In genomic region chr2:76254833-76255232, GRCm38 (mm10) we compare ENCODE assay signal across 9 mouse cellular contexts.
DNase-seq lines count a peak whose midpoint lies in the region; ATAC-seq and TF ChIP-seq lines count a peak whose summit lies in the region.
"Had no signal": no experiment of that assay in that cellular context is flagged by ENCODE, and none has a peak within 500 bp of the region (broad histone marks: within the 10 kb centered on the region; RNA-seq: fewer than 3 reads in every experiment).

No protein-coding gene starts in this region.

- no peaks in the 10 kb centered on the region for H3K9me3 ChIP-seq in hindbrain, embryonic 11.5 days (ENCODE audit: control insufficient read depth, low read length)
- H3K9me3 ChIP-seq in hindbrain, embryonic 13.5 days, result no peaks in the 10 kb centered on the region
- H3K9me3 ChIP-seq in stomach, postnatal 0 days (ENCODE audit: control insufficient read depth, low read length), result no peaks in the 10 kb centered on the region
- H3K9me3 ChIP-seq: midbrain, embryonic 12.5 days had no signal

- WGBS in hindbrain, embryonic 11.5 days, result 46% methylated on average over 6 of the region's 6 CpGs
- WGBS in hindbrain, embryonic 13.5 days, result 48% methylated on average over 6 of the region's 6 CpGs
- 47% methylated on average over 6 of the region's 6 CpGs for WGBS in stomach, postnatal 0 days

- no peak for TF ChIP-seq EP300 in stomach, postnatal 0 days (optimal IDR thresholded peaks at IDR 0.05)

- no peaks in the 10 kb centered on the region for H3K27me3 ChIP-seq in hindbrain, embryonic 11.5 days (ENCODE audit: control insufficient read depth, insufficient read depth, low read length)
- H3K27me3 ChIP-seq in hindbrain, embryonic 13.5 days, result no peaks in the 10 kb centered on the region
- no peaks in the 10 kb centered on the region for H3K27me3 ChIP-seq in stomach, postnatal 0 days (ENCODE audit: control insufficient read depth, insufficient read depth, low read length)
- H3K27me3 ChIP-seq: midbrain, embryonic 12.5 days had no signal

- TF ChIP-seq CTCF in gastrocnemius, adult 2 months (IDR thresholded peaks at IDR 0.05), result peak; percentile 80
- TF ChIP-seq CTCF in stomach, postnatal 0 days (IDR thresholded peaks at IDR 0.05; ENCODE audit: low read depth), result peak; percentile 82

- no peak overlapping the region for H3K9ac ChIP-seq in hindbrain, embryonic 11.5 days (ENCODE audit: low read depth, low read length)
- no peak overlapping the region for H3K9ac ChIP-seq in hindbrain, embryonic 13.5 days
- no peak overlapping the region for H3K9ac ChIP-seq in stomach, postnatal 0 days (ENCODE audit: low read length)
- H3K9ac ChIP-seq: midbrain, embryonic 12.5 days had no signal

- no peak overlapping the region for H3K27ac ChIP-seq in hindbrain, embryonic 11.5 days (ENCODE audit: low read depth, low read length)
- no peak overlapping the region for H3K27ac ChIP-seq in hindbrain, embryonic 13.5 days
- H3K27ac ChIP-seq in gastrocnemius, adult 2 months, result no peak overlapping the region
- no peak overlapping the region for H3K27ac ChIP-seq in stomach, postnatal 0 days (replicated peaks)
- H3K27ac ChIP-seq: midbrain, embryonic 12.5 days had no signal

- peak; percentile 72 for DNase-seq in hindbrain, embryonic 11.5 days (ENCODE audit: low spot score)
- DNase-seq in R1 (ENCODE audit: low read depth, low spot score), result peak; percentile 49
- DNase-seq in cerebellum, postnatal 10 days, result peak; percentile 84 to 86
- DNase-seq in gastrocnemius, adult 2 months, result peak; percentile 49
- peak; percentile 53 for DNase-seq in layer of hippocampus, adult 9-10 months (ENCODE audit: low spot score)
- DNase-seq in lung, postnatal 25 days (ENCODE audit: low spot score), result peak; percentile 30
- DNase-seq in stomach, postnatal 0 days (ENCODE audit: low spot score), result peak; percentile 43

- H3K4me1 ChIP-seq in hindbrain, embryonic 11.5 days (replicated peaks; ENCODE audit: control insufficient read depth, insufficient read depth, low read length), result no peaks in the 10 kb centered on the region
- H3K4me1 ChIP-seq in hindbrain, embryonic 13.5 days (replicated peaks), result no peaks in the 10 kb centered on the region
- no peaks in the 10 kb centered on the region for H3K4me1 ChIP-seq in stomach, postnatal 0 days (replicated peaks; ENCODE audit: control insufficient read depth, insufficient read depth)
- H3K4me1 ChIP-seq: midbrain, embryonic 12.5 days had no signal

- H3K4me2 ChIP-seq in hindbrain, embryonic 11.5 days (replicated peaks; ENCODE audit: low read depth, low read length), result no peak overlapping the region
- H3K4me2 ChIP-seq in hindbrain, embryonic 13.5 days, result no peak overlapping the region
- no peak overlapping the region for H3K4me2 ChIP-seq in stomach, postnatal 0 days (replicated peaks; ENCODE audit: low read depth)
- H3K4me2 ChIP-seq: midbrain, embryonic 12.5 days had no signal

- no peak for ATAC-seq in hindbrain, embryonic 11.5 days (ENCODE audit: low FRiP score)
- ATAC-seq in hindbrain, embryonic 13.5 days (ENCODE audit: low FRiP score), result no peak
- no peak for ATAC-seq in stomach, postnatal 0 days (ENCODE audit: low FRiP score, low TSS enrichment)

- no peak overlapping the region for H3K4me3 ChIP-seq in hindbrain, embryonic 11.5 days (ENCODE audit: low read depth, low read length)
- H3K4me3 ChIP-seq in hindbrain, embryonic 13.5 days, result no peak overlapping the region
- H3K4me3 ChIP-seq in gastrocnemius, adult 2 months, result no peak overlapping the region
- no peak overlapping the region for H3K4me3 ChIP-seq in stomach, postnatal 0 days (ENCODE audit: low read depth, low read length)
- H3K4me3 ChIP-seq: midbrain, embryonic 12.5 days had no signal

- intact Hi-C loops in gastrocnemius, adult 2 months (cut with DNase I), result no loop called here

- H3K36me3 ChIP-seq in hindbrain, embryonic 11.5 days (ENCODE audit: control insufficient read depth, insufficient read depth, low read length), result no peaks in the 10 kb centered on the region
- no peaks in the 10 kb centered on the region for H3K36me3 ChIP-seq in hindbrain, embryonic 13.5 days
- no peaks in the 10 kb centered on the region for H3K36me3 ChIP-seq in stomach, postnatal 0 days (ENCODE audit: control insufficient read depth, insufficient read depth, low read length)
- H3K36me3 ChIP-seq: midbrain, embryonic 12.5 days had no signal

Comparison
In these comparisons a context has a peak if more than half of its experiments do, and no peak if none do; other contexts are left out.
1. DNase-seq: peak in every context shown above with its lines; median percentile 85 in cerebellum, postnatal 10 days; 72 in hindbrain, embryonic 11.5 days; 53 in layer of hippocampus, adult 9-10 months; 49 in R1; 49 in gastrocnemius, adult 2 months; 43 in stomach, postnatal 0 days; 30 in lung, postnatal 25 days.